Mouse (Mus musculus) midbrain, embryonic 14.5 days (tissue): ENCODE data around the gene Rras. TPM values are rescaled to one million over a fixed set of nuclear protein-coding genes. Genes with fewer than 3 reads are reported as not detected.
A peak's percentile ranks its signal among the peaks of the same experiment; 100 is the strongest.

Source experiments
- ATAC-seq: fragments of 200-750 bp; cut with Nextera tagmentation; 2 replicates; pipeline ENCODE4 v1.8.0; 2017; ENCODE audit warnings: moderate number of reproducible peaks, moderate library complexity; ENCODE audit not compliant: low FRiP score, low TSS enrichment
- DNase-seq: peaks from one replicate; pipeline ENCODE4 v3.0.0-alpha.2; 2015
- H3K27ac ChIP-seq: fragments of 300-500 bp; sonication (generic); replicated peaks from 2 replicates; pipeline ENCODE4 v1.5.1; 2014; ENCODE audit warnings: mild to moderate bottlenecking, low read depth, low read length, moderate library complexity
- H3K27me3 ChIP-seq: fragments of 300-500 bp; sonication (generic); 2 replicates; pipeline ENCODE4 v1.6.1; 2014; ENCODE audit warnings: low read length, control low read depth, mixed read lengths; ENCODE audit not compliant: control insufficient read depth, insufficient read depth
- H3K36me3 ChIP-seq: fragments of 300-500 bp; sonication (generic); 2 replicates; pipeline ENCODE4 v1.6.1; 2014; ENCODE audit warnings: low read length, control low read depth; ENCODE audit not compliant: control insufficient read depth, insufficient read depth
- H3K4me1 ChIP-seq: fragments of 300-500 bp; sonication (generic); 2 replicates; pipeline ENCODE4 v1.6.1; 2014; ENCODE audit warnings: mild to moderate bottlenecking, antibody characterized with exemption, low read length, control low read depth; ENCODE audit not compliant: control insufficient read depth, insufficient read depth
- H3K4me2 ChIP-seq: fragments of 300-500 bp; sonication (generic); 2 replicates; pipeline ENCODE4 v1.6.1; 2014; ENCODE audit warnings: mild to moderate bottlenecking, low read length, moderate library complexity
- H3K4me3 ChIP-seq: fragments of 300-500 bp; sonication (generic); replicated peaks from 2 replicates; pipeline ENCODE4 v1.5.1; 2014; ENCODE audit warnings: low read depth, low read length
- H3K9ac ChIP-seq: fragments of 300-500 bp; sonication (generic); replicated peaks from 2 replicates; pipeline ENCODE4 v1.6.1; 2014; ENCODE audit warnings: mild to moderate bottlenecking, low read length, moderate library complexity
- H3K9me3 ChIP-seq: fragments of 300-500 bp; sonication (generic); 2 replicates; pipeline ENCODE4 v1.6.1; 2016; ENCODE audit warnings: low read length, control low read depth, mixed read lengths; ENCODE audit not compliant: control insufficient read depth
- WGBS: fragments of 180-500 bp; shearing (Covaris S2); extraction: QIAGEN DNeasy Blood & Tissue Kit; methylation state at CpG from one replicate; pipeline ENCODE4 v1.1.7; 2014; 5-methylcytosine and 5-hydroxymethylcytosine counted together
- polyA plus RNA-seq: library from polyadenylated mRNA; unstranded; fragments of >200 nt; fragmentation: Nextera tagmentation; extraction: Ambion mirVana; gene quantifications from 2 replicates; pipeline ENCODE4 v1.2.1, GENCODE M21; 2014

Gene Rras
- polyA plus RNA-seq, 1 experiment from 2014 or later: 13.2 TPM

DNA sequence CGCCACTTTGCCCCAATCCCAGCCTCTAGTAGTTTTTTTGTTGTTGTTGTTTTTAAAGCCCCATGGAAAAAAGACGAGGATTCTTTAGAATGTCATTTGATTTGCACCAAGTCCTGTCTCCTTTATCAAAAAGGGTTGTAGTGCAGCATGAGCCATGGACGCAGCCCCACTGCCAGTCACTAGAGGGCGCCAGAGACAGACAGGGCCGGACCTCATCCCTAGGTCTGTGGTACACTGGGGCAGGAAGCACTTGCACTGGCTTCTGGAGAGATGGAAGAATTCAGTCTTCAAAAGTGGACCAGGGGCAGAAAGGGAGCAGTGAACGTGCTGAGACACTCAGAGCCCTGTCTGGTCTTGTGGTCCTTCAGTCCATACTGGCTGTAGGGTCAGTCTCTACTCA is 34.7 kb upstream of the Rras start:
- ATAC-seq (no peak), DNase-seq (peak; percentile 87)
- peaks cover 52% of the 10 kb centered on the region for H3K36me3 ChIP-seq
- no peak overlapping the region for H3K4me2 ChIP-seq
- 0 out of 2 replicates have a peak overlapping the region, but pooled peaks have one; percentile 3 for H3K4me3 ChIP-seq
- H3K4me1 ChIP-seq: peaks cover 24% of the 10 kb centered on the region
- 0 out of 2 replicates have a peak overlapping the region, but pooled peaks have one; percentile 45 for H3K27ac ChIP-seq
- H3K27me3 ChIP-seq: no peaks in the 10 kb centered on the region
- WGBS: 33% methylated on average over 6 of the region's 6 CpGs
- H3K9ac ChIP-seq: 0 out of 2 replicates have a peak overlapping the region, but pooled peaks have one; percentile 7
- no peaks in the 10 kb centered on the region for H3K9me3 ChIP-seq

DNA sequence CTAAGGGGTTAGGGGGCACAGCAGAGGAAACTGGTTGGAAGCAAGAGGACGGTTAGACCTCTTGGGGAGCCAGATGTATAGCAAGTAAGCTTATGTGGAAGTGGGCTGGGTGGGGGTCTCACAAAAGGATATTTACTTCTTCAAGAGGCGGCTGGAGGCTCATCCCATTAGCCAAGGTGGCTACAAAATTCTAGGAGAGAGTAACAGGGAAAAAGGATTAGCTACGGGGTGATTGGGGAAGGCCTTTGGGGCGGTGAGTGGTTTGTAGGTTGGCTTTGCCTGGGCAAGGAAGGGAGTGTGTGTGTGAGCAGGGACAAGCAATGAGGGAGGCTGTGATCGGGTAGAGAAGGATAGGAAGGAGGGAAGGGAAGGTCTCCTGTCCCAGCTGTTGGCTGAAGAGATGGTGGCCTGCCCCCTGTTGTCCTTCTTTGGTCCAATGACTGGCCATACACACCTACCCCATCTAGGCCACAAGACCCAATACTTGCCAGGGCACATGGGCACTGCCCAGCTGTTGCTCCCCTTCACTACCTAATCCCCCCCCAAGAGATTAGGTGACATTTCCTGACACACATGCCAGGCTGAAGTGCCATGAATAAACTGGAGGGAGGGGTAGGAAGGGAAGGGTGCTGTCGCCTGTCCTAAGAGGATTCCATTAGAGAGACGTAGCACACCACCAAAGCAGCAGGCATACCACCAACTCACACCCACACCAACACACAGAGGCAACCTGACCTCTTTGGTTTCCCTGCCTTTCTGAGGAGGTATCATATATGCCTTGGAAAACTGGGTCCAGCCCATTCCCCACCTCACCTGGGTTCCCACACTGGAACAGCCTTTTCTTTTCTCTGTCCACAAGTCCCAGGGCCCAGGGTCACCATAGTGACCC is 33.6 kb upstream of the Rras start:
- ATAC-seq: no peak

DNA sequence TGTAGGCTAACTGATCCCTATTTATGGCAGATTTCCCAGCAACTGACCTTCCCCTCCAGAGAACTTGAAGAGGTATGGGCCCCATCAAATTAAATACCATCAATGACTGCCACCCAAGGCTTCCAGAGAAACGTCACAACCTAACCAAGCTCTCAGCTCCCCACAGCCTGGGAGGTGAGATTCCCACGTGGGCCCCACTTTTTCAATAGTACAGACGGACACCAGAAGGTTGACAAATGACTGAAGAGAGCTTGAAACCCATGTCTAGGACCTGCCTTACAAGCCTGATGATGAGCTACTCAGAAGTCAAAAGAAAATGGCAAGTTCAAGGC is 33.0 kb upstream of the Rras start:
- H3K36me3 ChIP-seq: peaks cover 34% of the 10 kb centered on the region
- H3K9ac ChIP-seq: no peak overlapping the region
- ATAC-seq: no peak
- H3K27me3 ChIP-seq: no peaks in the 10 kb centered on the region
- H3K9me3 ChIP-seq: no peaks in the 10 kb centered on the region
- peak overlapping the region; percentile 94 for H3K4me3 ChIP-seq
- H3K27ac ChIP-seq: peak overlapping the region; percentile 94
- WGBS: 34% methylated on average over 3 of the region's 3 CpGs
- DNase-seq: no peak
- H3K4me1 ChIP-seq: peaks cover 31% of the 10 kb centered on the region
- peak overlapping the region; percentile 69 for H3K4me2 ChIP-seq

More for the DNA sequence above, 33.6 kb upstream of the Rras start:
- Histone ChIP-seq H3K9ac (no peak overlapping the region; the same call in 1 of the 2 replicates), H3K27me3 (no peaks in the 10 kb centered on the region), H3K4me2 (peak overlapping the region; percentile 69), H3K4me1 (peaks cover 31% of the 10 kb centered on the region), H3K4me3 (peak overlapping the region; percentile 94), H3K36me3 (peaks cover 41% of the 10 kb centered on the region), H3K27ac (peak overlapping the region; percentile 94; the same call in 1 of the 2 replicates), H3K9me3 (no peaks in the 10 kb centered on the region)
- 58% methylated on average over 7 of the region's 7 CpGs for WGBS
- DNase-seq: no peak

DNA sequence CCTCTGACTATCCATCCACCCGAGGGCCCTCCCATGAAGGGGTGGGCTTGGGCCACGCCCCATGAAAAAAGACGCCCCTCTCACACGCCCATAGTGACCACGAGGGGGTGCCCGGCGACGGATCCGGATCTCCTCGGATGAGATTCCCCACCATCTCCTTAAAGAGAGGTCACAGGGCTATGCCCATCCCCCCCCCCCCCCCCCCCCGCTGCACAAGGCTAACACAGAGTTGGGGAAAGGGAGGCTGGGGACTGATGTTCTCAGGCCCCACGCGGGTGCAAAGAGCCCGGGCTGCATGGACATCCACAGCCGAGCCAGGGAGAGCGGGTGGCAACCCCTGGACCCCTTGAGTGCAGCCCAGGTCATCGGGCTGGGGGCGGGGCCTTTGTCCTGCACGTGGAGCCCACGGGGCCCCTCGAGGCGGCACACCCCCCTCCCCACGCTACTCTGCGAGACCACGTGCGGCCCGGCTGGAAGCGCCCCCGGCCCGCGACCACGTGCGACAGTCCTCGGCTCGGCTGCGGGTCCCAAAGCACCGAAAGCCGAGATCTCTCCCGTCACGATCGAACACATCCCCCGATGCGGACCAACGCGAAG is 32.1 kb upstream of the Rras start:
- Histone ChIP-seq H3K4me3 (peak overlapping the region; percentile 94), H3K9ac (peak overlapping the region; percentile 94), H3K27me3 (no peaks in the 10 kb centered on the region), H3K27ac (peak overlapping the region; percentile 94), H3K4me1 (peaks cover 31% of the 10 kb centered on the region), H3K9me3 (no peaks in the 10 kb centered on the region), H3K4me2 (peak overlapping the region; percentile 69), H3K36me3 (peaks cover 25% of the 10 kb centered on the region)
- DNase-seq (peak; percentile 77), ATAC-seq (peak; percentile 10)
- WGBS: 1% methylated on average over 44 of the region's 45 CpGs

DNA sequence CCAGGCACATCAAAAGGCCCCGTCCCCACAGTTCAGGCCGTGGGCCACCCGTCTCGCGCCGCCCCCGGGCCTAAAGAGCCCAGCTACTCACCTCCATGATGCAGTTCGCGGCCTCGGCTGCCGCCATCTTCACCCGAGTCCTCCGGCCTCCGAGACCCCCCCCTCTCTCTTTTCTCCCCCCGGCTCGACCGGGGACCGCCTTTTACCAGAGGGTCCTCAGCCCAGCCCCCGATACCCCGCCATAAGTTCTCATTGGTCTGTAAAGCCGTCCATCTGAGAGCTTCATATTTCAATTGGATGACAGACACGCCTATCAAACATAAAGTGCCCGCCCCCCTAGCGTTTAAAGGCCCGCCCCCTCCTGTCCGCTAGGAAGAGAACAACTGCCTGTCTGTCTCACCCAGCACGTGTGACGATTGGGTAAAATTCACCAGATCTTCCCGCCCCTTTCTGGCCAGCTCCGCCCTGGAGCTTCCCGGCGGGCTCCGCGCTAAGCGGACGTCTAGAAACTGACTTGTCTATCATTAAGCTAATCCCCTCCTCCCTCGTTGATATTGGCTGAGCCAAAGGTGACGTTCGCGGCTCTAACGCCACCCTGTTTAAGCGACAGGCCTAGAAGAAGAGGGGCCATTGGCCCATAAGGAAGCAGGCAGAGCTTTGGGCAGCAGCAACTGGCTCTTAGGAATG is 31.4 kb upstream of the Rras start, which contains the start of gene Prmt1:
TSS of gene Prmt1 (minus strand) at position 377 of the 687 bp plus-strand sequence.
- Histone ChIP-seq H3K27me3 (no peaks in the 10 kb centered on the region), H3K36me3 (peaks cover 22% of the 10 kb centered on the region), H3K4me3 (peak within 1 kb of the TSS; percentile 94), H3K27ac (peak within 1 kb of the TSS; percentile 94), H3K4me2 (peak within 1 kb of the TSS; percentile 73), H3K9ac (peak within 1 kb of the TSS; percentile 94), H3K4me1 (peaks cover 31% of the 10 kb centered on the region), H3K9me3 (no peaks in the 10 kb centered on the region)
- under 1% methylated on average over 42 of the region's 42 CpGs for WGBS
- ATAC-seq (peak; percentile 95), DNase-seq (peak; percentile 99)

DNA sequence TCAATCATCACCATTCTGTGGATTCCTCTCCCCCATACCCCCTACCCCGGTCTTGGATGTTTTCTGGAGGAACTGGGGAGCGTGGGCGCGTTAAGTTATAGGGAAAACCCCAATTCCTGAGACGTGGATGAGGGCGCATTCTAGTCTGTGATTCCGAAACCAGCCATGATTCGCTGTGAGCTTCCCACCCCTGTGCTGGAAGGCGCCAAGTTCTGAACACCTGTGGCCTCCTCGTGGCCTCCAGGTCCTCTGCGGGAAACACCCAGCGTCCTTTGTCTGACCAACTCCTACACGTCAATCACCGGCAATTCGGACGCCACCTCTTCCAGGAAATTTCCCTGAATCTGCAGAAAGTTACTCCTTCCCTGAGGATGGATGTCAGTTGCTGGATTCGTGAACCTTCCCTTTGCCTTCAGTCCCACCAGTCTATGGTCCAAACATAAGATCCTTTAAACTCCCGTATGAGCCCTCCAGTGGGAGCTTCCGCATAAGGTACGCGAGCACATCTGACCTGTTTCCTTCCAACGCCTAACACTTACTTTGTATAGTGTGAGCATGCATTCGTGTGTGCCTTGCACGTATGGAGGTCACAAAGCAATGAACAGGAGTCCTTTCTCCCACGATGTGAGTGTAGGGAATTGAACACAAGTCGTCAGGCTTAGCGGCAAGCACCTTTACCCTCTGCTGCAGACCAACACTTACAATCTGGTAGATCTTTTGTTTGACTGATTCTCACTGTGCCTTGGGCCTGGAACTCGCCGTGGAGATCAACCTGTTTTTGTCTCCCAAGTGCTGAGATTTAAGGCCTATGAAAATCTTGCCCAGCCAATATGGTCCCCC is 30.7 kb upstream of the Rras start:
- ATAC-seq (peak; percentile 25), DNase-seq (no peak)
- peaks cover 31% of the 10 kb centered on the region for H3K4me1 ChIP-seq
- peak overlapping the region; percentile 73 for H3K4me2 ChIP-seq
- H3K9ac ChIP-seq: peak overlapping the region; percentile 76
- peak overlapping the region; percentile 92 for H3K27ac ChIP-seq
- WGBS: under 1% methylated on average over 29 of the region's 29 CpGs
- peaks cover 22% of the 10 kb centered on the region for H3K36me3 ChIP-seq
- H3K27me3 ChIP-seq: no peaks in the 10 kb centered on the region
- peak overlapping the region; percentile 51 for H3K4me3 ChIP-seq
- H3K9me3 ChIP-seq: no peaks in the 10 kb centered on the region

DNA sequence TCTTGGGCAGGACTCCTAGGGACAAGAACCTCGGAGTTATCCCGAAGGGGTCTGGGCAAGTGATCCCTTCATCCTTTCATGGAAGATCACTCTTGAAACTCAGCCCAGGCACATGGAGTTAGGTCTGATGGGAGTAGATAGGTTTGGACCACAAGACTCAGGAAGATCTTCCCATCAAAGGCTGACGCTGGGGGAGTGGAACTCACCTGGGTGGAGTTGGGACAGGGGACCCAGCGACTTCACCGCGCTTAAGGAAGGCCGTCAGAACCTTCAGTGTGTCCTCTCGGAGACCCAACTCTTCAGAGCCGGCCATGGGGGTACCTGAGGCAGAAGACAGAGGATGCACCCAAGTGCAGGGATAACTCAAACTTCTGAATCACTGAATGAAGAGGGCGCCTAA is 21.1 kb upstream of the Rras start:
- Histone ChIP-seq H3K9me3 (no peaks in the 10 kb centered on the region), H3K4me2 (peak overlapping the region; percentile 92), H3K27ac (no peak overlapping the region), H3K9ac (peak overlapping the region; percentile 36; the same call in 1 of the 2 replicates), H3K27me3 (no peaks in the 10 kb centered on the region), H3K36me3 (peaks cover 28% of the 10 kb centered on the region), H3K4me1 (peaks cover 16% of the 10 kb centered on the region), H3K4me3 (peak overlapping the region; percentile 61)
- 16% methylated on average over 10 of the region's 10 CpGs for WGBS
- ATAC-seq (no peak), DNase-seq (no peak)
